In genomic region chr10:44037918-44038544, GRCm38 (mm10) we compare ENCODE assay signal across 12 mouse cellular contexts.
DNase-seq lines count a peak whose midpoint lies in the region; ATAC-seq and TF ChIP-seq lines count a peak whose summit lies in the region.
"Had no signal": no experiment of that assay in that cellular context is flagged by ENCODE, and none has a peak within 500 bp of the region (broad histone marks: within the 10 kb centered on the region; RNA-seq: fewer than 3 reads in every experiment).

No protein-coding gene starts in this region.

- H3K4me1 ChIP-seq in hindbrain, embryonic 11.5 days (replicated peaks; ENCODE audit: control insufficient read depth, insufficient read depth, low read length): no peaks in the 10 kb centered on the region
- no peaks in the 10 kb centered on the region for H3K4me1 ChIP-seq in hindbrain, embryonic 12.5 days
- peaks cover 36% of the 10 kb centered on the region for H3K4me1 ChIP-seq in G1E (ENCODE audit: insufficient read depth, low read depth, low read length)
- H3K4me1 ChIP-seq in intestine, embryonic 16.5 days (ENCODE audit: control insufficient read depth, insufficient read depth, low read length): no peaks in the 10 kb centered on the region
- no peaks in the 10 kb centered on the region for H3K4me1 ChIP-seq in stomach, embryonic 15.5 days
- H3K4me1 ChIP-seq: midbrain, embryonic 12.5 days had no signal

- H3K36me3 ChIP-seq in hindbrain, embryonic 11.5 days (ENCODE audit: control insufficient read depth, insufficient read depth, low read length): no peaks in the 10 kb centered on the region
- H3K36me3 ChIP-seq in hindbrain, embryonic 12.5 days: no peaks in the 10 kb centered on the region
- H3K36me3 ChIP-seq in G1E (replicated peaks): no peaks in the 10 kb centered on the region
- no peaks in the 10 kb centered on the region for H3K36me3 ChIP-seq in intestine, embryonic 16.5 days (ENCODE audit: control insufficient read depth, insufficient read depth, low read length)
- no peaks in the 10 kb centered on the region for H3K36me3 ChIP-seq in stomach, embryonic 15.5 days
- H3K36me3 ChIP-seq: midbrain, embryonic 12.5 days had no signal

- TF ChIP-seq CTCF in G1E (IDR thresholded peaks at IDR 0.05; ENCODE audit: low read depth, low read length): no peak

- no peaks in the 10 kb centered on the region for H3K9me3 ChIP-seq in hindbrain, embryonic 11.5 days (ENCODE audit: control insufficient read depth, low read length)
- no peaks in the 10 kb centered on the region for H3K9me3 ChIP-seq in hindbrain, embryonic 12.5 days (replicated peaks)
- H3K9me3 ChIP-seq in G1E (replicated peaks): peaks cover 4% of the 10 kb centered on the region; the same call in 1 of the 2 replicates
- H3K9me3 ChIP-seq in intestine, embryonic 16.5 days (ENCODE audit: control insufficient read depth, low read length): no peaks in the 10 kb centered on the region
- no peaks in the 10 kb centered on the region for H3K9me3 ChIP-seq in stomach, embryonic 15.5 days
- H3K9me3 ChIP-seq: midbrain, embryonic 12.5 days had no signal

- ATAC-seq in hindbrain, embryonic 11.5 days (ENCODE audit: low FRiP score): no peak
- ATAC-seq in hindbrain, embryonic 12.5 days (ENCODE audit: low FRiP score): no peak
- peak; percentile 60; the same call in 1 of the 2 replicates for ATAC-seq in G1E (ENCODE audit: extremely low read depth, insufficient number of reproducible peaks, low FRiP score, poor library complexity, severe bottlenecking)
- ATAC-seq in intestine, embryonic 16.5 days: peak; percentile 84
- ATAC-seq in stomach, embryonic 15.5 days (ENCODE audit: insufficient read depth, low FRiP score, low read depth): no peak

- no peak overlapping the region for H3K9ac ChIP-seq in hindbrain, embryonic 11.5 days (ENCODE audit: low read depth, low read length)
- no peak overlapping the region for H3K9ac ChIP-seq in hindbrain, embryonic 12.5 days
- H3K9ac ChIP-seq in intestine, embryonic 16.5 days (ENCODE audit: low read depth, low read length): 0 out of 2 replicates have a peak overlapping the region, but pooled peaks have one; percentile 15
- H3K9ac ChIP-seq in stomach, embryonic 15.5 days: no peak overlapping the region
- H3K9ac ChIP-seq: midbrain, embryonic 12.5 days had no signal

- no peak overlapping the region for H3K4me3 ChIP-seq in hindbrain, embryonic 11.5 days (ENCODE audit: low read depth, low read length)
- no peak overlapping the region for H3K4me3 ChIP-seq in hindbrain, embryonic 12.5 days
- peak overlapping the region; percentile 66; the same call in 1 of the 2 replicates for H3K4me3 ChIP-seq in G1E (ENCODE audit: low read depth, low read length)
- H3K4me3 ChIP-seq in intestine, embryonic 16.5 days (ENCODE audit: low read length): peak overlapping the region; percentile 16
- H3K4me3 ChIP-seq in stomach, embryonic 15.5 days (replicated peaks): no peak overlapping the region
- H3K4me3 ChIP-seq: midbrain, embryonic 12.5 days had no signal

- H3K27me3 ChIP-seq in hindbrain, embryonic 11.5 days (ENCODE audit: control insufficient read depth, insufficient read depth, low read length): no peaks in the 10 kb centered on the region
- H3K27me3 ChIP-seq in hindbrain, embryonic 12.5 days: no peaks in the 10 kb centered on the region
- no peaks in the 10 kb centered on the region for H3K27me3 ChIP-seq in G1E (ENCODE audit: insufficient read depth, low read length)
- H3K27me3 ChIP-seq in intestine, embryonic 16.5 days (replicated peaks; ENCODE audit: control insufficient read depth, insufficient read depth, low read length): no peaks in the 10 kb centered on the region
- no peaks in the 10 kb centered on the region for H3K27me3 ChIP-seq in stomach, embryonic 15.5 days (replicated peaks)
- H3K27me3 ChIP-seq: midbrain, embryonic 12.5 days had no signal

- DNase-seq in hindbrain, embryonic 11.5 days (ENCODE audit: low spot score): peak; percentile 3
- DNase-seq in G1E (ENCODE audit: low spot score): no peak
- DNase-seq in frontal cortex, postnatal 14 days (ENCODE audit: low spot score in 2 of 2): no peak
- no peak for DNase-seq in kidney, postnatal 36 days
- DNase-seq in kidney, adult 18-20 months: no peak
- DNase-seq: cerebellum, postnatal 25 days; heart, postnatal 14 days; right cerebral cortex, postnatal 14 days had no signal

- H3K27ac ChIP-seq in hindbrain, embryonic 11.5 days (ENCODE audit: low read depth, low read length): no peak overlapping the region
- no peak overlapping the region for H3K27ac ChIP-seq in hindbrain, embryonic 12.5 days
- H3K27ac ChIP-seq in intestine, embryonic 16.5 days (ENCODE audit: low read length): no peak overlapping the region
- no peak overlapping the region for H3K27ac ChIP-seq in stomach, embryonic 15.5 days
- H3K27ac ChIP-seq: midbrain, embryonic 12.5 days had no signal

- H3K4me2 ChIP-seq in hindbrain, embryonic 11.5 days (replicated peaks; ENCODE audit: low read depth, low read length): no peak overlapping the region
- no peak overlapping the region for H3K4me2 ChIP-seq in hindbrain, embryonic 12.5 days (replicated peaks)
- peak overlapping the region; percentile 30 for H3K4me2 ChIP-seq in intestine, embryonic 16.5 days (ENCODE audit: low read depth, low read length)
- H3K4me2 ChIP-seq in stomach, embryonic 15.5 days: peak overlapping the region; percentile 11; the same call in 1 of the 2 replicates
- H3K4me2 ChIP-seq: midbrain, embryonic 12.5 days had no signal

- WGBS in hindbrain, embryonic 11.5 days: 47% methylated on average over 11 of the region's 11 CpGs
- 56% methylated on average over 11 of the region's 11 CpGs for WGBS in hindbrain, embryonic 12.5 days
- WGBS in intestine, embryonic 16.5 days: 27% methylated on average over 11 of the region's 11 CpGs
- 32% methylated on average over 11 of the region's 11 CpGs for WGBS in stomach, embryonic 15.5 days

Comparison
In these comparisons a context has a peak if more than half of its experiments do, and no peak if none do; other contexts are left out.
1. ATAC-seq: peak in G1E (single experiment) and intestine, embryonic 16.5 days (single experiment); none in hindbrain, embryonic 11.5 days (single experiment), hindbrain, embryonic 12.5 days (single experiment) and stomach, embryonic 15.5 days (single experiment).
2. H3K4me2 ChIP-seq: peak in intestine, embryonic 16.5 days (single experiment) and stomach, embryonic 15.5 days (single experiment); none in hindbrain, embryonic 11.5 days (single experiment) and hindbrain, embryonic 12.5 days (single experiment).
3. H3K4me3 ChIP-seq: peak in G1E (single experiment) and intestine, embryonic 16.5 days (single experiment); none in hindbrain, embryonic 11.5 days (single experiment), hindbrain, embryonic 12.5 days (single experiment) and stomach, embryonic 15.5 days (single experiment).